In genomic region chr14:29968075-29968821, GRCm38 (mm10) we compare ENCODE assay signal across 8 mouse cellular contexts. TPM values are rescaled to one million over a fixed set of nuclear protein-coding genes. Genes with fewer than 3 reads are reported as not detected.
DNase-seq lines count a peak whose midpoint lies in the region; ATAC-seq lines count a peak whose summit lies in the region.

TSS of gene Selenok (plus strand) at chr14:29968308.

- peak; percentile 98 for ATAC-seq in megakaryocyte progenitor cell, adult 5-6 weeks (replicated peaks; ENCODE audit: poor library complexity)

- peak; percentile 98 for DNase-seq in adipocyte (ENCODE audit: low spot score)
- DNase-seq in embryo, embryonic 10 days (ENCODE audit: low spot score): peak; percentile 100
- peak; percentile 85 for DNase-seq in gastrocnemius, postnatal 10 days
- peak; percentile 98 for DNase-seq in induced T-regulatory cell, adult 2 months (ENCODE audit: low read depth)
- DNase-seq in left cerebral cortex, adult 9 months (ENCODE audit: low spot score in 2 of 2): peak; percentile 98 to 99
- peak; percentile 86 for DNase-seq in right cerebral cortex, postnatal 14 days
- DNase-seq in urinary bladder, postnatal 36 days (ENCODE audit: low spot score in 2 of 2): peak; percentile 89 to 95

RNA-seq across cellular contexts. Expression of gene Selenok, which starts in this region (rescaled TPM):
- total RNA-seq in gastrocnemius, postnatal 10 days (2021): 10 to 100 TPM; 58.3 to 58.5 TPM
- 80.1 and 88.6 TPM in 2 replicates for total RNA-seq in megakaryocyte progenitor cell, adult 5-6 weeks (2015)
- 217 and 228 TPM in 2 replicates for total RNA-seq in megakaryocyte progenitor cell, adult 5-6 weeks (2017)

Comparison
In these comparisons a context has a peak if more than half of its experiments do, and no peak if none do; other contexts are left out.
1. Peak in every context shown above with its lines: DNase-seq and ATAC-seq.